Mouse (Mus musculus) hindbrain, embryonic 13.5 days (tissue): ENCODE data around the gene B3gntl1. TPM values are rescaled to one million over a fixed set of nuclear protein-coding genes. Genes with fewer than 3 reads are reported as not detected.

ENCODE experiments used
- ATAC-seq: fragments of 200-750 bp; cut with Nextera tagmentation; 2 replicates; pipeline ENCODE4 v1.8.0; 2017; ENCODE audit warnings: moderate TSS enrichment; ENCODE audit not compliant: low FRiP score
- H3K27ac ChIP-seq: fragments of 300-500 bp; sonication (generic); 2 replicates; pipeline ENCODE4 v1.5.1; 2015; ENCODE audit warnings: inconsistent platforms, mild to moderate bottlenecking, moderate library complexity
- H3K27me3 ChIP-seq: fragments of 300-500 bp; sonication (generic); 2 replicates; pipeline ENCODE4 v1.6.1; 2015; ENCODE audit warnings: mild to moderate bottlenecking, inconsistent platforms
- H3K36me3 ChIP-seq: fragments of 300-500 bp; sonication (generic); 2 replicates; pipeline ENCODE4 v1.6.1; 2015; ENCODE audit warnings: mild to moderate bottlenecking, inconsistent platforms
- H3K4me1 ChIP-seq: fragments of 300-500 bp; sonication (generic); replicated peaks from 2 replicates; pipeline ENCODE4 v1.6.1; 2015; ENCODE audit warnings: inconsistent platforms
- H3K4me2 ChIP-seq: fragments of 300-500 bp; sonication (generic); 2 replicates; pipeline ENCODE4 v1.6.1; 2015; ENCODE audit warnings: inconsistent platforms, mild to moderate bottlenecking, moderate library complexity
- H3K4me3 ChIP-seq: fragments of 300-500 bp; sonication (generic); 2 replicates; pipeline ENCODE4 v1.5.1; 2015; ENCODE audit warnings: mild to moderate bottlenecking, inconsistent platforms
- H3K9ac ChIP-seq: fragments of 300-500 bp; sonication (generic); 2 replicates; pipeline ENCODE4 v1.6.1; 2015; ENCODE audit warnings: mild to moderate bottlenecking, inconsistent platforms
- H3K9me3 ChIP-seq: fragments of 300-500 bp; sonication (generic); 2 replicates; pipeline ENCODE4 v1.6.1; 2016; ENCODE audit warnings: inconsistent platforms
- WGBS: fragments of 180-500 bp; shearing (Covaris S2); methylation state at CpG from one replicate; pipeline ENCODE4 v1.1.7; 2015; 5-methylcytosine and 5-hydroxymethylcytosine counted together
- polyA plus RNA-seq: library from polyadenylated mRNA; unstranded; fragments of >200 nt; fragmentation: Nextera tagmentation; extraction: Ambion mirVana; gene quantifications from 2 replicates; pipeline ENCODE4 v1.2.1, GENCODE M21; 2015

B3gntl1 gene
- polyA plus RNA-seq, 1 experiment from 2014 or later: 6.4 TPM

DNA sequence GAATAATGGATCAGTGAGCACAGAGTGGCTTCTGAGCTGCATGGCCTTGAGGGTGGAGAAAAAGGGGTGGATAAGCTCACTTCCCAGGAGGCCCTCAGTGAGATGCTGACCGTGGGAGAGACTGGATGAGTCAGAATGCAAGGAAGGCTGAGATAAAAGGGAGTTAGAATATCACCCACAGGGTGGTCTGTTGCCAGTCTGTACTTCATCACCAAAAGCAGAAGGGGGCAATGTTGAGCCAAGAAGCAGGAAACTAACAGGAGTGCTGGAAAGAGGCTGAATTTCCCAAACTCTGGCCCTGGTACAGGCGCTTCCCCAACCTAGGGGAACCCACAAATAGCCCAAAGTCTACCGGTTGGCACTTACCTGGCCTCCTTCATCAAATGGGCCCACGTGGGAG is 42.5 kb downstream of the B3gntl1 start:
- WGBS: 84% methylated on average over 4 of the region's 4 CpGs
- Histone ChIP-seq H3K4me3 (no peak overlapping the region), H3K4me2 (no peak overlapping the region), H3K9ac (no peak overlapping the region), H3K4me1 (no peaks in the 10 kb centered on the region), H3K36me3 (peaks cover 17% of the 10 kb centered on the region), H3K27ac (no peak overlapping the region), H3K9me3 (no peaks in the 10 kb centered on the region), H3K27me3 (no peaks in the 10 kb centered on the region)
- ATAC-seq: no peak

DNA sequence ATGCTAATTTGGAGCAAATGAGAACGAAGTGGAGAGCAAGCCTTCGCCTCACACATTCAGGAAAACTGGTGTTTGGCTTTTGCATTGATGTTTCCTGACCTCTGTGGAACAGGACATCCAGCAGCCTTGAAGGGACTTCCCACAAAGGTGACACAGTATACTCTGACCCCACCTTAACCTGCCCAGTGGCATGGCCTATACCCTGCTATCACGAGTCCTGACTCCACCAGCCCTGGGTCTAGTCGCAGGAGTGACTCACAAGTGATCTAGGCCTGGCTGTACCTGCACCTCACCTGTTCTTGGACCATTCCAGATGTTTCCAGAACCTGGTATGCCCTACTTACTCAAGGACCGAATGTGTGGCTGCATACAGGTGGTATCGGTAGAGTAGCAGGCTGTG is 43.4 kb downstream of the B3gntl1 start:
- H3K9me3 ChIP-seq: no peaks in the 10 kb centered on the region
- WGBS: 94% methylated on average over 6 of the region's 6 CpGs
- ATAC-seq: no peak

DNA sequence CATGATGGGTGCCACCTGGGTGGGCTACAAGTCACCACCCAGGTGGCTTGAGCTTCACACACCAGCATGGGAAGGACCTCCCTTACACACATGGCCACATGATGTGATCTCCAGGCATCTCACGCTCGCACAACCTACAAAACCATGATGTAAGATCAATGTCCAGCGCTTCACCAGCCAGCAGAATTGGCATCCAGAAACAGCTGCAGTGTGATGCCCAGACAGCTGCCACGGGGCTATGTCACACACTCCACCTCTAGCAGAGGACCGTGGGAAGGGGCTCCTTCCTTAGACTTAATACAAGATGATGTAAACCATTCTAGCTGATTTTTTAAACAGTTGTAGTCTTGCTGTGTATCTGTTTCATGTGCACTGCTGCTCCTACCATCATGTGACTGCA is 45.4 kb downstream of the B3gntl1 start:
- WGBS: 91% methylated on average over 5 of the region's 5 CpGs
- no peaks in the 10 kb centered on the region for H3K9me3 ChIP-seq
- no peak overlapping the region for H3K27ac ChIP-seq
- H3K4me3 ChIP-seq: no peak overlapping the region
- peaks cover 34% of the 10 kb centered on the region for H3K36me3 ChIP-seq
- no peak for ATAC-seq
- no peaks in the 10 kb centered on the region for H3K27me3 ChIP-seq
- H3K4me2 ChIP-seq: no peak overlapping the region
- H3K9ac ChIP-seq: no peak overlapping the region
- H3K4me1 ChIP-seq: no peaks in the 10 kb centered on the region

More for the DNA sequence above, 43.4 kb downstream of the B3gntl1 start:
- Histone ChIP-seq H3K27me3 (no peaks in the 10 kb centered on the region), H3K27ac (no peak overlapping the region), H3K4me3 (no peak overlapping the region), H3K4me1 (no peaks in the 10 kb centered on the region), H3K36me3 (peaks cover 17% of the 10 kb centered on the region), H3K9ac (no peak overlapping the region), H3K4me2 (no peak overlapping the region)

DNA sequence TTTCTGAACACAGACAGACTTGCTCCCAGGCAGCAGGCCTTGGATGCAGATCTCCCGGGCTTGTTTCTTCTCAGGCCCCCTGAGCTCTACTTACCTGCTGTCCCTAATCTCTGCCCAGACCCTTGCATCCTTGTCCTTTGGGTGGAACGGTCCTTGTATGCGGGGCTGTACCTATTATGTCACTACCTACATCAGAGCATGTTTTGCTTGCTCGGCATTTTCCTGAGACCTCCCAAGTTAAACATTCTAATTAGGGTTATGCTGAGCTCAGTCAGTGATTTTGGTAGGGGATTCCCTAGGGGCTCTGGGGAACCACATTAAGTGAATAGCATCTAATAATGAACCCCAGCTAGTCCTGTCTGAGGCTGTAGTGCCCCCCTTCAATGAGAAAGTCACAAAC is 47.9 kb downstream of the B3gntl1 start:
- no peak for ATAC-seq
- peaks cover 49% of the 10 kb centered on the region for H3K36me3 ChIP-seq
- WGBS: 88% methylated on average over 4 of the region's 4 CpGs

DNA sequence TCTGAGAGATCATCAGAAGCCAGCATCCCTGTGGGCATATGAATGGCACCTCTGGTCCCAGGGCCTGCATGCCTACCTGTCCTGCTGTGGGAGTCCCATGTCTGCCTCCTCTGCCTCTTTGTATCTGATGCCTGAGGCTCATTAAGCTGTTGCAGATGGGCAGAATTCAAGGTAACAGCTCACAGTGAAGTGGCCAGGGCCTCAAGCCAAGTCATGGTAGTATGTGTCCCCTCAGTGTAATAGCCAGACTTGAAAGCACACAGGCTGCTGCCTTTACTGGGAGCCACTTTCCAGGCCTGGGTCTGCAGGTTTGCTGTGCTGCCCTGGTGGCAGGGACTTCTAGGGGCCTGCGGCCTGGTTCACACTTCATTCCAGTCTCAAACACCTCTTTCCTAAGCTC is 55.6 kb downstream of the B3gntl1 start:
- 91% methylated on average over 1 of the region's 1 CpGs for WGBS
- no peak overlapping the region for H3K27ac ChIP-seq
- H3K36me3 ChIP-seq: peaks cover 81% of the 10 kb centered on the region
- H3K9me3 ChIP-seq: no peaks in the 10 kb centered on the region
- H3K4me2 ChIP-seq: no peak overlapping the region
- no peak for ATAC-seq
- no peak overlapping the region for H3K9ac ChIP-seq
- no peaks in the 10 kb centered on the region for H3K4me1 ChIP-seq
- no peaks in the 10 kb centered on the region for H3K27me3 ChIP-seq
- H3K4me3 ChIP-seq: no peak overlapping the region

More for the DNA sequence above, 47.9 kb downstream of the B3gntl1 start:
- H3K9ac ChIP-seq: no peak overlapping the region
- no peak overlapping the region for H3K27ac ChIP-seq
- no peaks in the 10 kb centered on the region for H3K27me3 ChIP-seq
- no peak overlapping the region for H3K4me3 ChIP-seq
- H3K9me3 ChIP-seq: no peaks in the 10 kb centered on the region
- H3K4me2 ChIP-seq: no peak overlapping the region
- H3K4me1 ChIP-seq: no peaks in the 10 kb centered on the region

DNA sequence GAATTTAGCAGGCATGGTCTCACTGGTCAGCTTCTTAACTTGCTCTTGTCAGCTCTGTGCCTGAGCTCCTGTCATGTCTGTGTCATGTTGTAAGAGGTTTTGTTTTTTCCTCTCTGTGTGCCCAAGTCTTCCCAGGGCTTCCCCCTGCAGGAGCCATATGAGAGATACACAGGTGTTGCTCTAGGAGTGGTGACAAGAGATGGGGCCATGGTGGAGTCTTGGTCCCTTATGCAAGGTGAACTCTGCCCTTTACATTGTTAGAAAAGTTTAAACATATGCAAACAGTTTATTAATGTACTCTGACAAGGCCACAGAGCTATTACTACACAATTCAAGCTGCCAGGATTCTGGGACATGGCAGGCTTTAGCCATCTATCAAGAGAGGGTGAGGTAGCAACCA is 56.5 kb downstream of the B3gntl1 start:
- H3K9ac ChIP-seq: no peak overlapping the region
- ATAC-seq: no peak
- H3K27me3 ChIP-seq: no peaks in the 10 kb centered on the region
- peaks cover 75% of the 10 kb centered on the region for H3K36me3 ChIP-seq
- no peak overlapping the region for H3K4me2 ChIP-seq
- no peak overlapping the region for H3K27ac ChIP-seq
- no peak overlapping the region for H3K4me3 ChIP-seq
- no peaks in the 10 kb centered on the region for H3K9me3 ChIP-seq
- H3K4me1 ChIP-seq: no peaks in the 10 kb centered on the region

DNA sequence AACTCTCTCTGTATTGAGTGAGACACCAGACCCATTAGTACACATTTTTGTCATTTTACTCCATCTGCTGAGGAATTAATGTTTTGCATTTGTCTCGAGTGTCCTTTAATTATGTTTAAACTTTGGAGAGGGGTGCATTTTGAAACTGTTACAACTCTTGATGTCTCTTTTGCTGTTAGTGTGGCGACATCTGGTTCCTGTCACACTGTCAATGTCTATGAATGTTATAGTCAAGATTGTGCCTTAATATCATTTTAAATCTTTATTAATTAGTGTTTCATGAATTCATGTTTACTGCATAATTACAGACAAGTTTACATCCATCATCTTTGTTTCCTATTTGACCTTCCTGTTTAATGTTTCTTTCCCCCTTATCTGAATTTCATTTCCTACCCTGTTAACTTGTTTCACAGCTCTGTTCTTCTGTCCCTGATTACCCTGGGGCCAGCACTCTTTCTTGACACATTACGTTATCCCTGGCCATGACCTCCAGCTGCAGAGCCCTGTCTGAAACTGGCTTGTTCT is 56.9 kb downstream of the B3gntl1 start:
- no peak overlapping the region for H3K4me2 ChIP-seq
- 92% methylated on average over 3 of the region's 3 CpGs for WGBS
- H3K27ac ChIP-seq: no peak overlapping the region
- ATAC-seq: no peak
- no peaks in the 10 kb centered on the region for H3K27me3 ChIP-seq
- no peaks in the 10 kb centered on the region for H3K4me1 ChIP-seq
- H3K9ac ChIP-seq: no peak overlapping the region
- H3K4me3 ChIP-seq: no peak overlapping the region
- no peaks in the 10 kb centered on the region for H3K9me3 ChIP-seq
- H3K36me3 ChIP-seq: peaks cover 78% of the 10 kb centered on the region

DNA sequence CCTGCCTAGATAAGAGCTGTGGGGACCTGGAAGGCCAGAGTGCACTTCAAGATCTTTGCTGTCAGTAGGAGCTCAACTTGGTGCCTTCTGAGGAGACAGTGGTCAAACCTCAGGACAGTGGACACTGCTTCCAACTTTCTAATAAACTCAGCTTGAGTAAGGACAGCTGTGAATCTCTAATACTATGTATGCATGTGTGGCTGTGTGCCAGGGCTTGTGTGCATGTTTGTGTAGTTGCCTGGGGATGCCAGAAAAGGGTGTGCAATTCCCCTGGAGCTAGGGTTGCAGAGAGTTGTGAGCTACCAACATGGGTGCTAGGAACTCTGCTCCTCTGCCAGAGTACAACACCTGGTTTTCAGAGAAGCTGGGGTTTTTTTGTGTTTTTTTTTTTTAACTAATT is 62.0 kb downstream of the B3gntl1 start:
- Histone ChIP-seq H3K4me3 (no peak overlapping the region), H3K9me3 (no peaks in the 10 kb centered on the region), H3K4me1 (no peaks in the 10 kb centered on the region), H3K9ac (no peak overlapping the region), H3K4me2 (no peak overlapping the region), H3K36me3 (peaks cover 72% of the 10 kb centered on the region), H3K27me3 (no peaks in the 10 kb centered on the region), H3K27ac (no peak overlapping the region)
- ATAC-seq: no peak

DNA sequence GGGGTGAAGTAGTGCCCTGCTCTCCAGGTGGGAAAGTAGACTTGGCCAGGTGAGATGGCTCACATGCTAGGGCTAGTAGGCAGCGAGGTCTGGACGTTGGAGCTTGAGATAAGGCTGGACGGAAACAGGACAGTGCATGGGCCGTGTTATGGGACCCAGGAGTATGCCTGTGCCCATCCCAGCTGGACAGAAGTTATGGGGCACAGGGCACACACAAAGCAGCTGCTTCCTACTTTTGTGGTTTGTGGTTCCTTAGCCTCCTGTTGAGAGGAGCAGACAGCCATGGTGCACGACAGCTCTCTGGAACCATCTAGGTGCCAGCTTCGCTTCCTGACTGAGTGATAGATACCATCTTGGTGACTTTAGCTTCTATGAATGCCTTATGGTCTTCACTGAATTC is 67.3 kb downstream of the B3gntl1 start:
- Histone ChIP-seq H3K4me1 (no peaks in the 10 kb centered on the region), H3K27ac (no peak overlapping the region), H3K27me3 (no peaks in the 10 kb centered on the region), H3K9ac (no peak overlapping the region), H3K4me2 (no peak overlapping the region), H3K4me3 (no peak overlapping the region), H3K9me3 (no peaks in the 10 kb centered on the region), H3K36me3 (peaks cover 89% of the 10 kb centered on the region)
- ATAC-seq: no peak
- WGBS: 94% methylated on average over 6 of the region's 6 CpGs

DNA sequence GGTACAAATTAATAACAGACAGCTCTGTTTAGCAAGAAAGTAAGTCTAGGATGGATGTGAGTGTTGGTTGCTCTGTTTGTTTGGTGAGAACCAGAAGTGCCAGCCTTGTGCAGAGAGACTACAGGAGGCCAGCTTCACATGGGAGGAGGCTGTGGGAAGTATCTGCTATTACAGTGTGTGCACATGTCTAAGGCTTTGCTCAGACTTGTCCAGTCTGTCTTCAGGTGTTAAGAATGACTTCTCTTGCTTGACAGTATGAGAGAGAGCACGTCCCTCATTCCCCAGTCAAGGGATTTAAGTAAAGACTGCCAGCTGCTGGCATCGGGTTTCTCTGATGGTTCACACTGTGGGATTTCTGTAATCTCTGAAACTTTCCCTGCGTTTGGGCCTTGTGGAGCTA is 71.5 kb downstream of the B3gntl1 start:
- ATAC-seq: no peak
- WGBS: 93% methylated on average over 3 of the region's 3 CpGs

DNA sequence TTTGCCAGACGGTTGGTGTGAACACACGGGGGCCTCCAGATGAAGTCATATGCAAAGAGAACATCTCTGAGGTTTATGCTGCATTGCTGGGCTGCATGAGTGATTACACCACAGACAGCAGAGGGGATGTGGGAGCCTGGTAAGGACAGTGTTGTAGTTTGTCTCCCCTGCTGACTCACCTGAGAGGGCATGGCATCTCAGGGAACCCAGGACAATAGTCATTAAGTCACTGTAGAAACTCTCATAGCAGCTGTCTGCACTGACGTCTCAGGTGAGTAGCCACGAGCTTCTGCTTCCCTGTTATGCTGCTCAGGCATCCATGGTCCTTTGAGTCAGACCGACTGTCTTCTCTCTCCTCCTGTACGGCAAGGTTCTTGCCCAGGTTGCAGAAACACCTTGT is 75.7 kb downstream of the B3gntl1 start:
- H3K36me3 ChIP-seq: peaks cover 88% of the 10 kb centered on the region

More for the DNA sequence above, 71.5 kb downstream of the B3gntl1 start:
- Histone ChIP-seq H3K9ac (no peak overlapping the region), H3K27ac (no peak overlapping the region), H3K4me2 (no peak overlapping the region), H3K4me3 (no peak overlapping the region), H3K9me3 (no peaks in the 10 kb centered on the region), H3K27me3 (no peaks in the 10 kb centered on the region), H3K36me3 (peaks cover 93% of the 10 kb centered on the region), H3K4me1 (no peaks in the 10 kb centered on the region)

DNA sequence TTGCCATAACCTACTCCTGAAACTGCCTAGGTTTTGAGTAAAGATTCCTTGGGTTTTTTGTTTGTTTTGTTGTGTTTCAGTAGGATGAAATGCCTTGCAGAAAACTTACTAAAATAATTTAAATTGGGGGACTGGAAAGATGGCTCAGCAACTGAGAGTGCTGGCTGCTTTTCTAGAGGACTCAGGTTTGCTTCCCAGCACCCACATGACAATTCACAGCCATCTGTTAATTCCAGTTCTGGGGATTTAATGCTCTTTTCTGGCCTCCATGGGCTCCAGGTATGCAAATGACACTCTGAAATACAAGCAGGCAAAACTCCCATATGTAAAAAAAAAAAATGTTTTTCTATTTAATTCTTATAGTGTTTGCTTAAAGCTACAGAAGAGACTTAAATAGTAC is 91.1 kb downstream of the B3gntl1 start:
- Histone ChIP-seq H3K4me3 (no peak overlapping the region), H3K27me3 (no peaks in the 10 kb centered on the region), H3K27ac (no peak overlapping the region), H3K9me3 (no peaks in the 10 kb centered on the region), H3K4me2 (no peak overlapping the region), H3K9ac (no peak overlapping the region), H3K36me3 (peaks cover 37% of the 10 kb centered on the region), H3K4me1 (no peaks in the 10 kb centered on the region)
- no peak for ATAC-seq

More for the DNA sequence above, 75.7 kb downstream of the B3gntl1 start:
- Histone ChIP-seq H3K4me1 (no peaks in the 10 kb centered on the region), H3K4me2 (no peak overlapping the region), H3K27me3 (no peaks in the 10 kb centered on the region), H3K27ac (no peak overlapping the region), H3K4me3 (no peak overlapping the region), H3K9ac (no peak overlapping the region), H3K9me3 (no peaks in the 10 kb centered on the region)
- ATAC-seq: no peak
- 89% methylated on average over 6 of the region's 6 CpGs for WGBS
